Mouse (Mus musculus): Measurements from ENCODE around the gene Nfkb1.

- no peak for TF ChIP-seq CTCF (conservative IDR thresholded peaks at IDR 0.05; ENCODE audit: insufficient read depth, insufficient read length, low read depth, low read length)
- TF ChIP-seq POLR2A (IDR thresholded peaks at IDR 0.05; ENCODE audit: low read depth, low read length) = no peak
These were observed 55.5 kb downstream of the Nfkb1 start for GRCm38 (mm10) chr3:135635646-135636434.

All from kidney, adult 2 months (tissue).